Mouse (Mus musculus): ENCODE measurements around the gene Polr2e.

GRCm38 (mm10) chr10:80033511-80034391, 5.8 kb downstream of the Polr2e start:
- peak; percentile 73 for TF ChIP-seq CTCF (IDR thresholded peaks at IDR 0.05; ENCODE audit: low read depth)
- TF ChIP-seq EP300 (IDR thresholded peaks at IDR 0.05; ENCODE audit: low read depth) = no peak

All from liver, postnatal 0 days (tissue).